Mouse (Mus musculus): ENCODE measurements around the gene Hoxd11.

The Hoxd11 gene

GRCm38 (mm10) chr2:74666411-74666810 is 12.9 kb upstream of the Hoxd11 start:
- DNase-seq (ENCODE audit: low spot score): no peak

GRCm38 (mm10) chr2:74667191-74667841 is 12.0 kb upstream of the Hoxd11 start:
- no peak for DNase-seq (ENCODE audit: low spot score)

GRCm38 (mm10) chr2:74667842-74668357 is 11.5 kb upstream of the Hoxd11 start, which contains the start of gene Hoxd13:
TSS of gene Hoxd13 (plus strand) at chr2:74668310.
- peak; percentile 32 for DNase-seq (ENCODE audit: low spot score)

GRCm38 (mm10) chr2:74668370-74669229 is 10.8 kb upstream of the Hoxd11 start:
- DNase-seq (ENCODE audit: low spot score): no peak

GRCm38 (mm10) chr2:74669230-74669578 is 10.2 kb upstream of the Hoxd11 start:
- DNase-seq (ENCODE audit: low spot score): no peak

- no peak for DNase-seq (ENCODE audit: low spot score)
Measured at GRCm38 (mm10) chr2:74669650-74670235, 9.6 kb upstream of the Hoxd11 start.

GRCm38 (mm10) chr2:74670632-74671188 is 8.6 kb upstream of the Hoxd11 start:
- DNase-seq (ENCODE audit: low spot score): no peak

GRCm38 (mm10) chr2:74671847-74672246 is 7.5 kb upstream of the Hoxd11 start:
- no peak for DNase-seq (ENCODE audit: low spot score)

GRCm38 (mm10) chr2:74672481-74673362 is 6.6 kb upstream of the Hoxd11 start:
- DNase-seq (ENCODE audit: low spot score): peak; percentile 69

GRCm38 (mm10) chr2:74673835-74674425 is 5.4 kb upstream of the Hoxd11 start:
- DNase-seq (ENCODE audit: low spot score): no peak

- no peak for DNase-seq (ENCODE audit: low spot score)
Measured at GRCm38 (mm10) chr2:74674881-74675665, 4.3 kb upstream of the Hoxd11 start, which contains the start of gene Hoxd12. TSS of gene Hoxd12 (plus strand) at chr2:74675013.

GRCm38 (mm10) chr2:74675666-74676282 is 3.6 kb upstream of the Hoxd11 start:
- DNase-seq (ENCODE audit: low spot score): no peak

- no peak for DNase-seq (ENCODE audit: low spot score)
Measured at GRCm38 (mm10) chr2:74676376-74677052, 2.8 kb upstream of the Hoxd11 start.

GRCm38 (mm10) chr2:74677106-74677505 is 2.3 kb upstream of the Hoxd11 start:
- no peak for DNase-seq (ENCODE audit: low spot score)

- peak; percentile 16 for DNase-seq (ENCODE audit: low spot score)
Measured at GRCm38 (mm10) chr2:74679596-74679971, 227 bp downstream of the Hoxd11 start.

- DNase-seq (ENCODE audit: low spot score): no peak
Measured at GRCm38 (mm10) chr2:74679980-74680379, 623 bp downstream of the Hoxd11 start.

- DNase-seq (ENCODE audit: low spot score): no peak
Measured at GRCm38 (mm10) chr2:74680561-74681398, 1.4 kb downstream of the Hoxd11 start.

Data from urinary bladder, postnatal 14 days (tissue).